Mouse (Mus musculus) lung, postnatal 0 days (tissue): Measurements from ENCODE around the gene Echdc2.

Experiments
- CTCF ChIP-seq: IDR thresholded peaks from 2 replicates; pipeline ENCODE4 v1.5.1; 2016; ENCODE audit warnings: antibody characterized with exemption, mild to moderate bottlenecking
- EP300 ChIP-seq: IDR thresholded peaks from 2 replicates; pipeline ENCODE4 v1.6.1; 2016; ENCODE audit warnings: antibody characterized with exemption, mild to moderate bottlenecking, control low read depth

GRCm38 (mm10) chr4:108136938-108137337 lies 28.3 kb upstream of the Echdc2 start:
- TF ChIP-seq CTCF (no peak), EP300 (no peak)
